Mouse (Mus musculus) ES-E14 (cell line): ENCODE measurements around the gene Lypd8.

ENCODE experiments used
- HCFC1 ChIP-seq: IDR thresholded peaks from 2 replicates; pipeline ENCODE4 v1.6.1; 2012; ENCODE audit warnings: low read length, inconsistent platforms, borderline replicate concordance; ENCODE audit not compliant: insufficient read depth
- MAFK ChIP-seq: IDR thresholded peaks from 2 replicates; pipeline ENCODE4 v1.6.1; 2014; ENCODE audit warnings: mild to moderate bottlenecking, low read depth, low read length, inconsistent platforms; ENCODE audit not compliant: insufficient read depth
- ZC3H11A ChIP-seq: IDR thresholded peaks from 2 replicates; pipeline ENCODE4 v1.6.1; 2012; ENCODE audit warnings: low read depth, mild to moderate bottlenecking, inconsistent platforms, low read length, borderline replicate concordance
- ZNF384 ChIP-seq: IDR thresholded peaks from 2 replicates; pipeline ENCODE4 v1.6.1; 2012; ENCODE audit warnings: low read depth, low read length, inconsistent platforms

DNA sequence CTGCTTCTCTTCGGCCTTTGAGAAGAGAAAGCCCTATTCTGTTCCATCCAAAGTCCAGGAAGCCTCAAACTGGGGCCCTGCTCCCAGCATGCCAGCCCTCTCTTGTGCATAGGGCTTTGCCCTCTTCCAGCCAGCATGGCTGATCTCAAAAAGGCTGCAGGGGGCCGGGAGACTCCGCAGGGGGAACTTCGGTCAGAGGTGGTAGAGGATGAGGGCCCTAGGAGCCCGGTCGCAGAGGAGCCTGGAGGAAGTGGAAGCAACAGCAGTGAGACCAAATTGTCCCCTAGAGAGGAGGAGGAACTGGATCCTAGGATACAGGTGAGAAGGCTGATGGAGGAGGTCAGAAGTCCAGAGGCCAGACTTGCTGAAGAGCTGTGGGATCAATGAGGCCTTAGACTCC lies 47.3 kb upstream of the Lypd8 start:
- TF ChIP-seq ZC3H11A: no peak
- TF ChIP-seq HCFC1: no peak
- TF ChIP-seq ZNF384: no peak
- no peak for TF ChIP-seq MAFK
